Mouse (Mus musculus): ENCODE measurements at regions not wholly inside any gene's neighbourhood (a gene's known extent, or its start where the extent isn't known, plus 50 kb on each side); places are given as distances from the start of the nearest gene placed in this dataset.

DNA sequence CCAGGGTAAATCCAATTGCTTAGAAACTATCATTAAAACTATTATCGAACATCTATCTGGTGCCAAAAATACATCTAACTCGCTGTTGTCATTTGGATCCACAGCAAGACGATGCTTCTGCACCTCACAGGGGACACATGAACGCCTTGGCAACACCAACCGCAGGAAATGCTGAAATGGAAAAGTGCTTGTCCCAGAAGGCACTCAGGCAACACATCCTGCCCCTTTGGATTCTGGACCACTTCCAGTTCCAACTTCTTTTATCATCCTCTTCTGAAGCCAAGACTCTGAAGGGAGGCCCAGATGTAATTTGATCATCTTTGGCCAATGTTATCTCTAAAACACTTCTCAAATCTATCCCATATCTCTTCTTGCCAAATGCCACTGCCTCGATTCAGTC lies 79.4 kb upstream of the Acvr2a start:
- no peak for TF ChIP-seq CTCF (IDR thresholded peaks at IDR 0.05)
- peaks cover 14% of the 10 kb centered on the region for H3K27me3 ChIP-seq
- CTCF ChIA-PET = no interaction called here
- in situ Hi-C loops (cut with MboI; ENCODE audit: low pct_unique_long_range_greater_than_20kb) = no loop called here
- no peak for DNase-seq (ENCODE audit: low read depth, low spot score)
- POLR2A ChIA-PET = no interaction called here
- no peak for ATAC-seq

DNA sequence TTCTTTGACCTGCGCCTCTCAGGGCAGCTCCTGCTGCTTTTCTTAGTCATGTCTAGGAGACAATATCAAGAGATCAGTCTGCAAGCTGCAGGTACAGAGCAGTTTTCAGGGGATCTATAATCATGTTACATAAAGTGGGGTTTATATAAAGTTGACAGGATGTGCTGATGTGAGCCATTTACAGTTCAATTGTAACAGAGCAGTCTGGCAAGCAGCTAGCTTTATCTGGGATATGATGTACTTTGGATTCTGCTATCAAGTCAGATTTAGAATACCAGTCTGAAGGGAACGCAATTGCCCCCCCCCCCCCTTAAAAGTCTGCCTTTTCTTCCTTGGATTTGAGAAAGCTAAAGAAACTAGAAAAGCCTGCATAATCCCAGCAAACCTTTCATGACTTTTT lies 77.6 kb upstream of the Acvr2a start:
- DNase-seq (ENCODE audit: low read depth, low spot score) (no peak), ATAC-seq (no peak)
- no peak for TF ChIP-seq CTCF (IDR thresholded peaks at IDR 0.05)
- H3K27me3 ChIP-seq = peaks cover 17% of the 10 kb centered on the region
- ChIA-PET CTCF (no interaction called here), POLR2A (interaction anchor here (0.7 kb wide), 1 partner anchor 220 kb away, joined by 5 read pairs; no protein-coding TSS in a partner anchor)
- in situ Hi-C loops (cut with MboI; ENCODE audit: low pct_unique_long_range_greater_than_20kb) = no loop called here
